In the genomic region with DNA sequence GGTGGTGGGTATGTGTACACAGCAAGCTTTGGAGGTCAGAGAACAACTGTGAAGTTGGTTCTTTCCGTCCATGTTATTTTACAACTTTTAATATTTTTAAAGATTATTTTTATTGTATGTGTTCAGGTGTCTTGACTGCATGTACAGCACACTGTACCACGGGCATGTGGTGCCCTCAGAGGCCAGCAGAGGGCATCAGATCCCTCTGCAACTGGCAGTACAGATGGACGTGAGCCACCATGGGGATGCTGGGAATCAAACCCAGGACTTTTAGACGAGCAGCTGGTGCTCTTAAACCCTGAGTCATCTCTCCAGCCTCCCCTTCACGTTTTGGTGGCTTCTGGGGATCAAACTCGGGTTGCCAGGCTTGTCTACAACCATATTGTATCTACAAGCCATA, we compare ENCODE assay signal across 12 mouse cellular contexts. TPM values are rescaled to one million over a fixed set of nuclear protein-coding genes. Genes with fewer than 3 reads are reported as not detected.
DNase-seq lines count a peak whose midpoint lies in the region; ATAC-seq and TF ChIP-seq lines count a peak whose summit lies in the region.
"Had no signal": no experiment of that assay in that cellular context is flagged by ENCODE, and none has a peak within 500 bp of the region (broad histone marks: within the 10 kb centered on the region; RNA-seq: fewer than 3 reads in every experiment).

No protein-coding gene starts in this region.

- H3K27me3 ChIP-seq in kidney, postnatal 0 days (ENCODE audit: insufficient read depth, low read length), result no peaks in the 10 kb centered on the region
- no peaks in the 10 kb centered on the region for H3K27me3 ChIP-seq in forebrain, embryonic 14.5 days (replicated peaks; ENCODE audit: control insufficient read depth, insufficient read depth, low read length)
- H3K27me3 ChIP-seq: neural tube, embryonic 13.5 days had no signal

- H3K9me3 ChIP-seq in kidney, postnatal 0 days (replicated peaks; ENCODE audit: low read length), result no peaks in the 10 kb centered on the region
- peaks cover 2% of the 10 kb centered on the region; the same call in 1 of the 2 replicates for H3K9me3 ChIP-seq in forebrain, embryonic 14.5 days (replicated peaks; ENCODE audit: control insufficient read depth, low read length)
- H3K9me3 ChIP-seq: neural tube, embryonic 13.5 days had no signal

- no peak overlapping the region for H3K4me2 ChIP-seq in kidney, postnatal 0 days (ENCODE audit: low read length)
- H3K4me2 ChIP-seq in forebrain, embryonic 14.5 days (ENCODE audit: low read length), result no peak overlapping the region
- H3K4me2 ChIP-seq: neural tube, embryonic 13.5 days had no signal

- ATAC-seq in kidney, postnatal 0 days (replicated peaks; ENCODE audit: low FRiP score, low read depth), result no peak
- no peak for ATAC-seq in forebrain, embryonic 14.5 days

- H3K4me3 ChIP-seq in kidney, postnatal 0 days (replicated peaks; ENCODE audit: low read depth, low read length), result no peak overlapping the region
- no peak overlapping the region for H3K4me3 ChIP-seq in cortical plate, adult 2 months (ENCODE audit: insufficient read depth, low read length)
- H3K4me3 ChIP-seq in forebrain, embryonic 14.5 days (ENCODE audit: low read depth, low read length), result no peak overlapping the region
- H3K4me3 ChIP-seq: neural tube, embryonic 13.5 days had no signal

- peak; percentile 30; the same call in 1 of the 2 replicates for TF ChIP-seq CTCF in kidney, postnatal 0 days (IDR thresholded peaks at IDR 0.05; ENCODE audit: low read depth)
- 0 out of 2 replicates have a peak, but pooled peaks have one; percentile 2 for TF ChIP-seq CTCF in cortical plate, adult 2 months (IDR thresholded peaks at IDR 0.05; ENCODE audit: extremely low read depth, insufficient read depth, low read length)

- H3K27ac ChIP-seq in kidney, postnatal 0 days, result no peak overlapping the region
- no peak overlapping the region for H3K27ac ChIP-seq in cortical plate, adult 2 months (ENCODE audit: insufficient read depth, low read length)
- H3K27ac ChIP-seq in forebrain, embryonic 14.5 days (ENCODE audit: low read depth, low read length), result no peak overlapping the region
- H3K27ac ChIP-seq: neural tube, embryonic 13.5 days had no signal

- H3K36me3 ChIP-seq in kidney, postnatal 0 days (ENCODE audit: insufficient read depth, low read length), result no peaks in the 10 kb centered on the region
- H3K36me3 ChIP-seq in forebrain, embryonic 14.5 days (ENCODE audit: control insufficient read depth, insufficient read depth, low read length), result no peaks in the 10 kb centered on the region
- H3K36me3 ChIP-seq: neural tube, embryonic 13.5 days had no signal

- H3K4me1 ChIP-seq in kidney, postnatal 0 days (replicated peaks; ENCODE audit: insufficient read depth, low read length), result no peaks in the 10 kb centered on the region
- H3K4me1 ChIP-seq in cortical plate, adult 2 months (ENCODE audit: control insufficient read depth, insufficient read depth, low read length), result no peaks in the 10 kb centered on the region
- H3K4me1 ChIP-seq in forebrain, embryonic 14.5 days (ENCODE audit: control insufficient read depth, insufficient read depth, low read length), result peaks cover 1% of the 10 kb centered on the region; the same call in 1 of the 2 replicates

- 60% methylated on average over 6 of the region's 6 CpGs for WGBS in kidney, postnatal 0 days
- 58% methylated on average over 6 of the region's 6 CpGs for WGBS in forebrain, embryonic 14.5 days

- no peak overlapping the region for H3K9ac ChIP-seq in kidney, postnatal 0 days (ENCODE audit: low read depth, low read length)
- no peak overlapping the region for H3K9ac ChIP-seq in forebrain, embryonic 14.5 days (ENCODE audit: low read length)
- H3K9ac ChIP-seq: neural tube, embryonic 13.5 days had no signal

- no peak for DNase-seq in kidney, postnatal 0 days (ENCODE audit: low spot score)
- DNase-seq in kidney, adult 18-20 months, result no peak
- DNase-seq in 3T3-L1 (ENCODE audit: low read depth, low spot score), result peak; percentile 9
- peak; percentile 69 for DNase-seq in CD4-positive, CD25-positive, alpha-beta regulatory T cell, adult 2 months (ENCODE audit: low read depth, low spot score)
- DNase-seq in embryo, embryonic 11 days, result no peak
- DNase-seq in forebrain, embryonic 14.5 days (ENCODE audit: low spot score), result no peak
- no peak for DNase-seq in cerebellum, postnatal 36 days
- DNase-seq: cerebellum, adult 18-20 months; gastrocnemius, postnatal 10 days; left cerebral cortex, postnatal 4 days had no signal

- TF ChIP-seq POLR2A in cortical plate, adult 2 months (IDR thresholded peaks at IDR 0.05; ENCODE audit: extremely low read depth, insufficient read depth, low read length), result no peak

RNA-seq across cellular contexts. Expression of a gene that starts 5.9 kb away (rescaled TPM):
- 0.21 and 0.37 TPM in 2 replicates for polyA plus RNA-seq in kidney, postnatal 0 days (2015; fragmentation: Nextera tagmentation; extraction: Ambion mirVana)
- polyA plus RNA-seq in cortical plate, adult 2 months (2012; rRNA removed), result 0.21 and 0.31 TPM in 2 replicates
- 1.5 and 2.1 TPM in 2 replicates for polyA plus RNA-seq in forebrain, embryonic 14.5 days (2014; fragmentation: Nextera tagmentation; extraction: Ambion mirVana)

RNA-seq across cellular contexts. Expression of a gene that starts 15.2 kb away (rescaled TPM):
- polyA plus RNA-seq in kidney, postnatal 0 days (2015; fragmentation: Nextera tagmentation; extraction: Ambion mirVana), result 34.7 and 40.4 TPM in 2 replicates
- polyA plus RNA-seq in cortical plate, adult 2 months (2012; rRNA removed), result not detected in 2 replicates
- 0.40 and 0.46 TPM in 2 replicates for polyA plus RNA-seq in forebrain, embryonic 14.5 days (2014; fragmentation: Nextera tagmentation; extraction: Ambion mirVana)

RNA-seq across cellular contexts. Expression of a gene that starts 47.6 kb away (rescaled TPM):
- 1.4 and 1.5 TPM in 2 replicates for polyA plus RNA-seq in kidney, postnatal 0 days (2015; fragmentation: Nextera tagmentation; extraction: Ambion mirVana)
- polyA plus RNA-seq in cortical plate, adult 2 months (2012; rRNA removed), result 0.28 TPM in 1 of 2 replicates, not detected in the other
- 0.56 TPM in 1 of 2 replicates, not detected in the other for polyA plus RNA-seq in forebrain, embryonic 14.5 days (2014; fragmentation: Nextera tagmentation; extraction: Ambion mirVana)

Comparison
In these comparisons a context has a peak if more than half of its experiments do, and no peak if none do; other contexts are left out.
1. DNase-seq: peak in 3T3-L1 (single experiment) and CD4-positive, CD25-positive, alpha-beta regulatory T cell, adult 2 months (single experiment); none in kidney, postnatal 0 days (single experiment), kidney, adult 18-20 months (single experiment), embryo, embryonic 11 days (single experiment), forebrain, embryonic 14.5 days (single experiment) and cerebellum, postnatal 36 days (0 of 2).
2. RNA of a gene that starts 15.2 kb away (polyA plus RNA-seq): 34.7 to 40.4 TPM in kidney, postnatal 0 days; 0.40 to 0.46 TPM in forebrain, embryonic 14.5 days and not detected in cortical plate, adult 2 months; every median in the first group is over 10 times any median in the second.